17 mouse cellular contexts compared by ENCODE assay signal in the genomic region with DNA sequence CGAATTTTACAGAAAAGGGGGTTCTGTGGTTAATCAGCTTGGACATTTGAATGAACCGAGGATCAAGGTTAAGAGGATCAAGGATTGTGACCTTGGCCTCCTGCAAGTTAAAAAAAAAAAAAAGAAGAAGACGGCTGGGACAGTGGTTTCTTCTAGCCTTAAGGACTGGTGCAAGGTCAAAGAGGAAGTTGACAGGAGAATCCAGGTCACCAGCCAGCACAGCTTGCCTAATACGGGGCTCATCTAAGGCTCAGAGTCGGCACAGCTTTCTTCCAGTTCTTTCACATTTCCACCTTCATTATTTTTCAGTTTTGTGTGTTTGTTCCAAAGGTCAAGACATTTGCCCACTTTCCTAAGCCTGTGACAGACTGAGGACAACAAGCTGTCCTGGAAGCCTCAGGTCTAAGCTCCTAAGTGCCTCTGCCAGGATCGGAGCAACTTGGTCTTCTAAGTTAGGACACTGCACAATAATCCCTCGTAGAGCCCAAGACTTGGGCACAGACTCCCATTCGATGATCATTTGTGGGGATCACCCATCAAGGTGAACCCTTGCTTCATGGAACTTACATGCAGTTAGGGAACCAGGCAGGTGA. TPM values are rescaled to one million over a fixed set of nuclear protein-coding genes. Genes with fewer than 3 reads are reported as not detected.
DNase-seq lines count a peak whose midpoint lies in the region; ATAC-seq and TF ChIP-seq lines count a peak whose summit lies in the region.
"Had no signal": no experiment of that assay in that cellular context is flagged by ENCODE, and none has a peak within 500 bp of the region (broad histone marks: within the 10 kb centered on the region; RNA-seq: fewer than 3 reads in every experiment).

No protein-coding gene starts in this region.

- intact Hi-C loops in left cerebral cortex, postnatal 25 days (cut with DNase I): no loop called here

- no peak for TF ChIP-seq CTCF in lung, adult 2 months (IDR thresholded peaks at IDR 0.05; ENCODE audit: insufficient read depth, low read length)

- H3K4me2 ChIP-seq in forebrain, embryonic 11.5 days (ENCODE audit: low read depth, low read length, severe bottlenecking): no peak overlapping the region
- H3K4me2 ChIP-seq in forebrain, embryonic 13.5 days: no peak overlapping the region
- no peak overlapping the region for H3K4me2 ChIP-seq in stomach, embryonic 15.5 days
- H3K4me2 ChIP-seq: embryonic facial prominence, embryonic 13.5 days; forebrain, embryonic 12.5 days; hindbrain, embryonic 13.5 days; limb, embryonic 15.5 days had no signal

- no peak for TF ChIP-seq POLR2A in lung, adult 2 months (IDR thresholded peaks at IDR 0.05; ENCODE audit: borderline replicate concordance, extremely low read depth, low read depth, low read length)

- 63% methylated on average over 8 of the region's 8 CpGs for WGBS in forebrain, embryonic 11.5 days
- WGBS in forebrain, embryonic 13.5 days: 62% methylated on average over 8 of the region's 8 CpGs
- WGBS in lung, adult 2 months: 47% methylated on average over 8 of the region's 8 CpGs
- 57% methylated on average over 8 of the region's 8 CpGs for WGBS in stomach, embryonic 15.5 days

- ATAC-seq in forebrain, embryonic 11.5 days (replicated peaks; ENCODE audit: low FRiP score): no peak
- ATAC-seq in forebrain, embryonic 13.5 days: no peak
- ATAC-seq in common myeloid progenitor, adult 5-6 weeks (replicated peaks; ENCODE audit: low read depth, poor library complexity, severe bottlenecking): peak; percentile 53
- no peak for ATAC-seq in stomach, embryonic 15.5 days (ENCODE audit: insufficient read depth, low FRiP score, low read depth)

- H3K9me3 ChIP-seq in forebrain, embryonic 11.5 days (ENCODE audit: control insufficient read depth, low read length): no peaks in the 10 kb centered on the region
- H3K9me3 ChIP-seq in forebrain, embryonic 13.5 days (replicated peaks): no peaks in the 10 kb centered on the region
- H3K9me3 ChIP-seq in stomach, embryonic 15.5 days: no peaks in the 10 kb centered on the region
- H3K9me3 ChIP-seq: embryonic facial prominence, embryonic 13.5 days; forebrain, embryonic 12.5 days; hindbrain, embryonic 13.5 days; limb, embryonic 15.5 days had no signal

- H3K9ac ChIP-seq in forebrain, embryonic 11.5 days (ENCODE audit: low read length): no peak overlapping the region
- no peak overlapping the region for H3K9ac ChIP-seq in forebrain, embryonic 13.5 days
- H3K9ac ChIP-seq in stomach, embryonic 15.5 days: no peak overlapping the region
- H3K9ac ChIP-seq: embryonic facial prominence, embryonic 13.5 days; forebrain, embryonic 12.5 days; hindbrain, embryonic 13.5 days; limb, embryonic 15.5 days had no signal

- no peak overlapping the region for H3K4me3 ChIP-seq in forebrain, embryonic 11.5 days (ENCODE audit: low read depth, low read length)
- no peak overlapping the region for H3K4me3 ChIP-seq in forebrain, embryonic 13.5 days
- H3K4me3 ChIP-seq in lung, adult 2 months (replicated peaks; ENCODE audit: extremely low read depth, low read depth, low read length): no peak overlapping the region
- no peak overlapping the region for H3K4me3 ChIP-seq in stomach, embryonic 15.5 days (replicated peaks)
- H3K4me3 ChIP-seq: embryonic facial prominence, embryonic 13.5 days; forebrain, embryonic 12.5 days; hindbrain, embryonic 13.5 days; limb, embryonic 15.5 days had no signal

- peak; percentile 31 for DNase-seq in forebrain, embryonic 11.5 days (ENCODE audit: low spot score)
- peak; percentile 22 for DNase-seq in lung, adult 2 months
- DNase-seq in lung, postnatal 14 days: no peak
- DNase-seq in left cerebral cortex, postnatal 25 days (ENCODE audit: low spot score in 2 of 2): no peak
- no peak for DNase-seq in right cerebral cortex, postnatal 36 days (ENCODE audit: low spot score in 2 of 2)
- DNase-seq: B cell, adult 2 months; cerebellum, adult 11 months; cerebellum, postnatal 36 days; kidney, adult 8-10 months; thymus, postnatal 25 days had no signal

- peaks cover 5% of the 10 kb centered on the region for H3K4me1 ChIP-seq in forebrain, embryonic 11.5 days (replicated peaks; ENCODE audit: control insufficient read depth, insufficient read depth, low read length)
- H3K4me1 ChIP-seq in forebrain, embryonic 13.5 days: peaks cover 21% of the 10 kb centered on the region
- H3K4me1 ChIP-seq in lung, adult 2 months (ENCODE audit: control insufficient read depth, insufficient read depth, low read length): peaks cover 3% of the 10 kb centered on the region
- 0 out of 2 replicates have a peak, but pooled peaks cover 4% of the 10 kb centered on the region for H3K4me1 ChIP-seq in stomach, embryonic 15.5 days
- H3K4me1 ChIP-seq: embryonic facial prominence, embryonic 13.5 days; limb, embryonic 15.5 days had no signal

- no peak overlapping the region for H3K27ac ChIP-seq in forebrain, embryonic 11.5 days (ENCODE audit: low read depth, low read length)
- H3K27ac ChIP-seq in forebrain, embryonic 13.5 days: no peak overlapping the region
- peak overlapping the region; percentile 32; the same call in 1 of the 2 replicates for H3K27ac ChIP-seq in stomach, embryonic 15.5 days
- H3K27ac ChIP-seq: embryonic facial prominence, embryonic 13.5 days; hindbrain, embryonic 13.5 days; limb, embryonic 15.5 days had no signal

- no peaks in the 10 kb centered on the region for H3K36me3 ChIP-seq in forebrain, embryonic 11.5 days (ENCODE audit: control insufficient read depth, insufficient read depth, low read length)
- no peaks in the 10 kb centered on the region for H3K36me3 ChIP-seq in forebrain, embryonic 13.5 days (ENCODE audit: poor library complexity, severe bottlenecking)
- H3K36me3 ChIP-seq in stomach, embryonic 15.5 days: no peaks in the 10 kb centered on the region
- H3K36me3 ChIP-seq: embryonic facial prominence, embryonic 13.5 days; forebrain, embryonic 12.5 days; hindbrain, embryonic 13.5 days; limb, embryonic 15.5 days had no signal

- H3K27me3 ChIP-seq in forebrain, embryonic 11.5 days (ENCODE audit: control insufficient read depth, insufficient read depth, low read length): peaks cover 3% of the 10 kb centered on the region; the same call in 1 of the 2 replicates
- 0 out of 2 replicates have a peak, but pooled peaks cover 2% of the 10 kb centered on the region for H3K27me3 ChIP-seq in forebrain, embryonic 13.5 days
- no peaks in the 10 kb centered on the region for H3K27me3 ChIP-seq in stomach, embryonic 15.5 days (replicated peaks)
- H3K27me3 ChIP-seq: embryonic facial prominence, embryonic 13.5 days; forebrain, embryonic 12.5 days; hindbrain, embryonic 13.5 days; limb, embryonic 15.5 days had no signal

RNA-seq across cellular contexts. Expression of a gene that starts 13.7 kb away (rescaled TPM):
- 47.4 and 50.8 TPM in 2 replicates for polyA plus RNA-seq in forebrain, embryonic 11.5 days (2014; fragmentation: Nextera tagmentation; extraction: Ambion mirVana)
- polyA plus RNA-seq in forebrain, embryonic 13.5 days (2015; fragmentation: Nextera tagmentation; extraction: Ambion mirVana): 45.0 and 45.2 TPM in 2 replicates
- 71.7 and 74.5 TPM in 2 replicates for polyA plus RNA-seq in lung, adult 2 months (2012; rRNA removed)
- 2.4 and 3.6 TPM in 2 replicates for total RNA-seq in common myeloid progenitor, adult 5-6 weeks (2017)
- 21.4 and 28.1 TPM in 2 replicates for polyA plus RNA-seq in stomach, embryonic 15.5 days (2015; fragmentation: Nextera tagmentation; extraction: Ambion mirVana)
- 10 to 100 TPM; 62.2 to 62.7 TPM for total RNA-seq in left cerebral cortex, postnatal 25 days (2021)

RNA-seq across cellular contexts. Expression of a gene that starts 18.0 kb away (rescaled TPM):
- 211 and 215 TPM in 2 replicates for polyA plus RNA-seq in forebrain, embryonic 11.5 days (2014; fragmentation: Nextera tagmentation; extraction: Ambion mirVana)
- polyA plus RNA-seq in forebrain, embryonic 13.5 days (2015; fragmentation: Nextera tagmentation; extraction: Ambion mirVana): 161 and 166 TPM in 2 replicates
- 29.6 and 36.3 TPM in 2 replicates for polyA plus RNA-seq in lung, adult 2 months (2012; rRNA removed)
- total RNA-seq in common myeloid progenitor, adult 5-6 weeks (2017): 188 and 223 TPM in 2 replicates
- polyA plus RNA-seq in stomach, embryonic 15.5 days (2015; fragmentation: Nextera tagmentation; extraction: Ambion mirVana): 149 and 151 TPM in 2 replicates
- total RNA-seq in left cerebral cortex, postnatal 25 days (2021): 10 to 100 TPM; 31.9 to 34.9 TPM

Comparison
In these comparisons a context has a peak if more than half of its experiments do, and no peak if none do; other contexts are left out.
1. DNase-seq: peak in forebrain, embryonic 11.5 days (single experiment) and lung, adult 2 months (single experiment); none in lung, postnatal 14 days (single experiment), left cerebral cortex, postnatal 25 days (0 of 2) and right cerebral cortex, postnatal 36 days (0 of 2).